Mouse (Mus musculus) olfactory bulb, adult 2 months (tissue): ENCODE data around the gene Twsg1. TPM values are rescaled to one million over a fixed set of nuclear protein-coding genes. Genes with fewer than 3 reads are reported as not detected.
A peak's percentile ranks its signal among the peaks of the same experiment; 100 is the strongest.

Source experiments
- H3K27ac ChIP-seq: fragments of 200-500 bp; 2 replicates; pipeline ENCODE4 v1.5.1; 2012; ENCODE audit warnings: low read depth, low read length; ENCODE audit not compliant: insufficient read depth
- H3K4me1 ChIP-seq: fragments of 200-500 bp; 2 replicates; pipeline ENCODE4 v1.6.1; 2012; ENCODE audit warnings: low read length; ENCODE audit not compliant: control insufficient read depth, insufficient read depth
- H3K4me3 ChIP-seq: fragments of 200-500 bp; 2 replicates; pipeline ENCODE4 v1.5.1; 2012; ENCODE audit warnings: mild to moderate bottlenecking, low read depth, low read length, moderate library complexity; ENCODE audit not compliant: insufficient read depth
- CTCF ChIP-seq: fragments of 200-500 bp; IDR thresholded peaks from 2 replicates; pipeline ENCODE4 v1.5.1; 2012; ENCODE audit warnings: low read depth, mild to moderate bottlenecking, low read length, moderate library complexity; ENCODE audit not compliant: insufficient read depth
- POLR2A ChIP-seq: fragments of 200-500 bp; IDR thresholded peaks from 2 replicates; pipeline ENCODE4 v1.6.1; 2012; ENCODE audit warnings: mild to moderate bottlenecking, low read depth, low read length, moderate library complexity; ENCODE audit not compliant: insufficient read depth
- WGBS: fragments of 180-500 bp; shearing (Covaris S2); methylation state at CpG from one replicate; pipeline ENCODE4 v1.1.7; 2018; 5-methylcytosine and 5-hydroxymethylcytosine counted together
- polyA plus RNA-seq: library from polyadenylated mRNA; stranded (reverse); fragments of >200 nt; gene quantifications from 2 replicates; pipeline ENCODE4 v1.2.4, GENCODE M21; 2012; ENCODE audit warnings: low replicate concordance; ENCODE audit not compliant: missing spikeins, insufficient read depth, insufficient read length

Twsg1 gene
- polyA plus RNA-seq, 1 experiment, result not detected

DNA sequence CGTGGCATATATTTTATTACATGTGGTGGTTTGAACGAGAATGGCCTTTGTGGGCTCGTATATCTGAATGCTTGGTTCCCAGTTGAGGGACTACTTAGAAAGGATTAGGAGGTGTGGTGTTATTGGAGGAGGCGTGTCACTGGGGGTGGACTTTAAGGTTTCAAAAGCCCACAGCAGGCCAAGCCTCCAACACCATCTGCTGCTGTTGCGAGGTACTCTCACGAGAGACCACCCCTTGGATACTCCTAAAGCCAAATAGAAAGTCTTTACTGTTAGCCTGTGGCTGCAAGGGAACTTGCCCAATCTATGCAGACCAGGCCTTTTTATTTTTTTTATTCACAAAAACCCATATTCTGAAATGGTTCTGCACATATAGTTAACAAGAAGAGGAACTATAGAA lies 29.1 kb downstream of the Twsg1 start:
- Histone ChIP-seq H3K4me3 (no peak overlapping the region), H3K27ac (no peak overlapping the region), H3K4me1 (no peaks in the 10 kb centered on the region)
- TF ChIP-seq CTCF, result no peak
- no peak for TF ChIP-seq POLR2A
- WGBS, result 85% methylated on average over 6 of the region's 6 CpGs

DNA sequence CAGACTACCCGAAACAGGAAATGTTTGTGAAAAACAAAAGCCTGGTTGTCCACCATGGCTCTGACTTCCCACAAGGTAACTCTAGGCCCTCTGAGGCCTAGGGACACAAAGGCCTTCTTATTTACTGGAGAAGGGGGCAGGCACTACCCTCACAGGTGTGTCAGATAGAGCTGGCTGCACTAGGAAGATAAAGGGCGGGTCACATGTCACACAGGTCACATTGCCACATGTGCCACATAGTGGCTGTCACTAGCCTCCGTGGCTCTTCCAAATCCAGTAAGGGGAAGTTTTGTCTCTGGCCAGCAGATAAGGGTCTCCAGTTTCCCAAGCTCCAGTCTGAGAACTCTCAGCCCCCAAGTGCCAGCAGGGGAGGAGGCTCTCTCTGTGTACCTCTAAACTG lies 31.8 kb downstream of the Twsg1 start:
- H3K4me1 ChIP-seq, result peaks cover 12% of the 10 kb centered on the region
- H3K27ac ChIP-seq, result no peak overlapping the region
- 87% methylated on average over 3 of the region's 3 CpGs for WGBS
- H3K4me3 ChIP-seq, result no peak overlapping the region
- no peak for TF ChIP-seq CTCF
- TF ChIP-seq POLR2A, result no peak

DNA sequence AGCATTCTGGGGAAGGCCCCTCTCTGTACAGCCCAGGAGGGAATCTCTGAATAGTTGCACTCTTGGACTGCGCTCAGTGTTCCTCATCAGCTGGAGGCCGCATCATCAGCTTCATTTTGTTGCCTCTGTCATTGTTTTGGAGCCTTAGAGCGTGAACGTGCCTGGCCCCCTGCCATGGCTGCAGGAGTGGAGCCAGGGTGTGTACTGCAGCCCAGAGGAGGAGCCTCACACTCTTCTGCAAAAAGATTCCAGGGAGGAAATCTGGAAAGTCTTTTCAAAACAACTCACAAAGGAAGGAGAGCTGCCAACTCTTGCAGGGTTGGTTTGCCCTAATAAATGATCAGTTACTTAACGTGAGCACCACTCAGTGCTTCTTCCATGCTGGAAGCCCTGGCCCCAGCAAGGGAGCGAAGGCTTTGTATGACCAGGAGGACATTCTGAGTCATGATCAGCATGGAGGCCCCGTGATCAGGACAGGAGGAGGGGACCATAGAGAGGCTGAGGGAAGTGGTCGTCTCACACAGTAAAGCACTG lies 34.8 kb downstream of the Twsg1 start:
- TF ChIP-seq POLR2A, result no peak
- no peak for TF ChIP-seq CTCF
- WGBS, result 12% methylated on average over 8 of the region's 8 CpGs
- no peak overlapping the region for H3K4me3 ChIP-seq

DNA sequence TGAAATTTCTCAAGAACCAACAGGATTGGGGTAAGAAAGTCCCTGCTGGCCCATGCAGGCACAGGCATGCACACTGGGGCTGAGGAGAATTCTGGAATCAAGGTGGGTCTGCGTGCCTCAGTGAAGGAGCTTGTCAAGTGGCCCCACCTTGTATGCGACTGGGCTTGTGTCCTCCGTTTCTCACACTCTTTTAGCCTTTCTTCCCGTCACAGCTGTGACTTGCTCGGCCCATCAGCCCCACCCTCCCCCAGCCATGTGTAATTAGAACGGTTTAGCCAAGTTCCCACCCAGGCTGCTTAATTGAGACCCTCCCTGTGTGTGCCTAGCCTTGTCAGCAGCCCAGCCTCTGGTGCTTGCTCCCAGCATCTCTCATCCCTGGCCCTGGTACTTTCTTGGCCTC lies 36.9 kb downstream of the Twsg1 start:
- H3K4me3 ChIP-seq, result no peak overlapping the region
- H3K4me1 ChIP-seq, result peaks cover 15% of the 10 kb centered on the region
- 38% methylated on average over 6 of the region's 6 CpGs for WGBS
- TF ChIP-seq POLR2A (no peak), CTCF (no peak)
- H3K27ac ChIP-seq, result no peak overlapping the region

More for the DNA sequence above, 34.8 kb downstream of the Twsg1 start:
- Histone ChIP-seq H3K4me1 (peaks cover 15% of the 10 kb centered on the region), H3K27ac (peak overlapping the region; percentile 64; the same call in 1 of the 2 replicates)

DNA sequence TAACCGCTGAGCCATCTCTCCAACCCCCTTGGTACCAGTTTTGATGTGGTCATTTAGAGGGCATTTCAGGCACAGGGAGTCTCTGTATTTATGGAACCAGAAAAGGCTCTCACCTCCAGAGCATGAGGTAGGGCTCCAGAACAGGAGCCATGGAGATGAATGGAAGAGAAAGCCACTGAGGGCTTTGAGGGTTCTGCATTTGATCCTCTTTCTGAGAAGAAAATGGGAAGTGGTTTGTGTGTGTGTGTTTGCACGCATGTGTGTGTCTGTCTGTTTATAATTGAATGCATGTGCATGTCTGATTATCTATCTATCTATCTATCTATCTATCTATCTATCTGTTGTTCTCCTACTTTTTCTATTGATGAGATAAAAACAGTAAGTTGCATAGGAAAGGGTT lies 38.8 kb downstream of the Twsg1 start:
- no peak overlapping the region for H3K27ac ChIP-seq
- WGBS, result 90% methylated on average over 2 of the region's 2 CpGs
- peaks cover 15% of the 10 kb centered on the region for H3K4me1 ChIP-seq
- H3K4me3 ChIP-seq, result no peak overlapping the region
- TF ChIP-seq CTCF (no peak), POLR2A (no peak)

DNA sequence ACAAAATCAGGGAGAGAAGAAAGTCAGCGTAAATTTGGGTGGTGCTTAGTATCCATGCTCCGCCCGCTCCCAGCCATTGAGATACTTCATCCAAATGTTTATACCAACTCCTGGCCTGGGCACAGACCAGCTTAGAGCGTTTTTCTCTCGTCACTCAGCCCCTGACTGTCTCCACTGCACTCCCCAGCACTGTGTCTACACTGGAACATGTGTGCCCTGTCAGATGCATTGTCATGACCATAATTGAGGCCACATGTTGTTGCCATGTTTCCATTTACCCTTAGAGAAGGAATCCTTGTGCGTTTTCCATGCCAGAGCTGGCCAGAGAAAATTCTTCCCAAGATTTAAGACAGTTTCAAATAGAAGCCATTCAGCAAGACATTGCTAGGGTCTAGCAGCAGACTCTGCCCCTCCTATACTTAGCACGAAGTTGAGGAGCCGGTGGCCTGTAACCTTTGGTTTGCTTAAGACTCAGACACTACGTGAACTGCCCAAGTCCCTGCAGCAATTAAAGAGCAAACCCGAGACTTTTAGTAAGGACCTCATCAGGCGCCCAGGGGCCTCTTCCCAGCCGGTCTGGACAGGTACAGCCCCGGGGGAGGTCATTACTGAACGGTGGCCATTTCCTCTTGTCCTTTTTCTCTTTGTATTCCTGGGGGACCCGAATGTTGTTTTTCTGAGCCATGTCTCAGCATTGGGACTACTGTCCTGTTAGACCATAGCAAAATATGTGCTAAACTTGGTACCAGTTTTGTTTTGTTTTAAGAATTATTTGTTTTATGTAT lies 39.5 kb downstream of the Twsg1 start:
- peaks cover 14% of the 10 kb centered on the region for H3K4me1 ChIP-seq
- no peak for TF ChIP-seq POLR2A
- no peak for TF ChIP-seq CTCF
- no peak overlapping the region for H3K27ac ChIP-seq
- no peak overlapping the region for H3K4me3 ChIP-seq
- 89% methylated on average over 15 of the region's 15 CpGs for WGBS

DNA sequence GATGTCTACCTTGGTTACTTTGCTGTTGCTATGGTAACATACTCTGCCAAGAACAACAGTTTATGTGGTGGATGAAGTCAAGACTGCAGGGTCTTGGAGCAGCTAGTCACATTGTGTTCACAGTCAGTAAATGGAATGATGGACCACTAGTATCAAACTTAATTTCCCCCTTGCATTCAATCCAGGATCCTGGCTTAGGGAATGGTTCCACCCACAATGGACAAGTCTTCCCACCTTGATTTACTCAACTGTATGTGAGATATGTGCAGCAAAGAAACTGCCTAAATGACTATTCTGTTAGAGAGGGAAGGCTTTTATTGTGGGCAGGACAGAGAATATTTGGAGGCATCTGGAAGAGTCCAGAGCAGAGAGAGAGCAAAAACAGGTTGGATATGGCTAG lies 42.8 kb downstream of the Twsg1 start:
- no peaks in the 10 kb centered on the region for H3K4me1 ChIP-seq
- H3K4me3 ChIP-seq, result no peak overlapping the region
- TF ChIP-seq CTCF (no peak), POLR2A (no peak)
- H3K27ac ChIP-seq, result no peak overlapping the region

DNA sequence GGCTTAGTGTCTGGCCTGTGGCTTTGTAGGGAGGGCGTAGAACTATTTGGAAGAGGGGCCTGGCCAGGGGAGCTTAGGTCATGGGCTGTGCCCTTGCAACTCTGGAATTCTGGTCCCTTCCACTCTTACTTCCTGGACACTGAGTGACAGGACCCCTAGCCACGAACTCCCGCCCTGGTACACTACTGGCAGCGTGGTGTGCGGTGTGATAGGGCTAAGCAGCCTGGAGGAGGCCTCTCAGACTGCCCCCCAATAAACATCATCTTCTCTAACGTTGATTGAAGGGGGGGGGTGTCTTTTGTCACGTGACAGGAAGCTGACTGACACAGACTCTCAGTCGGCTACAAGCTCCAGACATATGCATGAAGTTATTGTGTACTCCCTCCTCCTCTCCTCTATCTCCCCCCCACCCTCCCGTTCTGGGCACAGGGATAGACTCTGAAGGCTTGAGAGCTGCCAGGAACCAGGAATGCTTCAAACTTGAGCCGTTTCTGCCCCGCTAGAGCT lies 44.1 kb downstream of the Twsg1 start:
- TF ChIP-seq POLR2A (no peak), CTCF (no peak)
- H3K27ac ChIP-seq, result no peak overlapping the region
- 54% methylated on average over 11 of the region's 11 CpGs for WGBS
- H3K4me3 ChIP-seq, result no peak overlapping the region
- H3K4me1 ChIP-seq, result no peaks in the 10 kb centered on the region

DNA sequence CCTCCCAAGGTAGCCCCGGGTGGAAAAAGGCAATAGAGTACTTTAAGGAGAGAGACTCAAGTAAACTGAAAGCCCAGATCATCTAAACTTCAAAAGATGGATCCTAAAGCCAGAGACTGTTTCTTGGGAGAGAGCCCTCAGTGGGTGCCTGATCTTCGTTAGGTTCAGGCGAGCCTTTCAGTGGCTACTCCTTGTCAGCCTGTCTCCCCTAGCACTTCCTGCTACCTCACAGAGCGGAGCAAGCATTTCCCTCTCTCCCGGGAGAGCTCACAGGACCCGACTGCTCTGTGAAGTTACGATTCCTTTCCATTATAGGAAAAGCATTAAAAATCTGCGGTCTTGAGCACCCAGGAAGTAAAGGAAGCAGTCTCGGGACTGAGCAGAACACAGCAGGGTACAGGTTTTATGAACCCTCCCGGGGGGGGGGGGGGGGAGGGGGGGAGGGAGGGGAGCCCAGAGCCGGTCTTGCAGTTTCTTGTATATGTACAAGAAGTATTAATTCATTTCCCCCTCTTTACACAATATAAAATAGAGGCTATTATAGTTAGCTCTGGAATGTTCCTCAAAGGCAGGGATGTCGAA lies 44.6 kb downstream of the Twsg1 start:
- no peaks in the 10 kb centered on the region for H3K4me1 ChIP-seq
- no peak for TF ChIP-seq CTCF
- no peak for TF ChIP-seq POLR2A
- 48% methylated on average over 12 of the region's 12 CpGs for WGBS
- no peak overlapping the region for H3K27ac ChIP-seq
- no peak overlapping the region for H3K4me3 ChIP-seq
